Mouse (Mus musculus): Measurements from ENCODE around the gene Adamts8. TPM values are rescaled to one million over a fixed set of nuclear protein-coding genes. Genes with fewer than 3 reads are reported as not detected.

The Adamts8 gene
- total and polyA plus RNA-seq, 3 experiments: not detected

- no peak for DNase-seq (ENCODE audit: low read depth, low spot score)
- Histone ChIP-seq H3K9ac (ENCODE audit: control insufficient read depth, low read depth, low read length, poor library complexity, severe bottlenecking) (no peak overlapping the region), H3K9me3 (replicated peaks; ENCODE audit: insufficient read depth, low read length) (no peaks in the 10 kb centered on the region), H3K4me1 (ENCODE audit: control insufficient read depth in 1 of 2, insufficient read depth in 2 of 2, low read length in 2 of 2) (no peaks in the 10 kb centered on the region), H3K4me3 (ENCODE audit: control insufficient read depth in 1 of 2, insufficient read depth in 1 of 2, low read depth in 2 of 2, low read length in 2 of 2) (no peak overlapping the region), H3K27ac (ENCODE audit: control insufficient read depth, low read depth, low read length) (no peak overlapping the region), H3K36me3 (ENCODE audit: control insufficient read depth in 1 of 2, insufficient read depth in 2 of 2, low read length in 2 of 2) (no peaks in the 10 kb centered on the region), H3K27me3 (ENCODE audit: control insufficient read depth in 1 of 2, insufficient read depth in 2 of 2, low read length in 2 of 2) (no peaks in the 10 kb centered on the region), H3K79me2 (ENCODE audit: control insufficient read depth, insufficient read depth, low read length, poor library complexity) (no peaks in the 10 kb centered on the region)
- TF ChIP-seq ELF1 (IDR thresholded peaks at IDR 0.05; ENCODE audit: low read depth, low read length): no peak
- no peak for TF ChIP-seq CHD1 (IDR thresholded peaks at IDR 0.05; ENCODE audit: low read depth, low read length)
- no peak for TF ChIP-seq SIN3A (IDR thresholded peaks at IDR 0.05; ENCODE audit: low read length)
- no peak for TF ChIP-seq HCFC1 (IDR thresholded peaks at IDR 0.05; ENCODE audit: low read depth, low read length)
- TF ChIP-seq MAX (IDR thresholded peaks at IDR 0.05; ENCODE audit: low read length): no peak
- no peak for TF ChIP-seq RCOR1 (IDR thresholded peaks at IDR 0.05; ENCODE audit: low read depth, low read length)
- no peak for TF ChIP-seq ZNF384 (IDR thresholded peaks at IDR 0.05; ENCODE audit: low read depth, low read length)
- TF ChIP-seq KAT2A (conservative IDR thresholded peaks at IDR 0.05; ENCODE audit: low read depth, low read length): no peak
- no peak for TF ChIP-seq E2F4 (IDR thresholded peaks at IDR 0.05; ENCODE audit: borderline replicate concordance, low read depth, low read length)
- TF ChIP-seq MYB (IDR thresholded peaks at IDR 0.05; ENCODE audit: low read depth, low read length): no peak
- TF ChIP-seq ZMIZ1 (IDR thresholded peaks at IDR 0.05; ENCODE audit: low read depth, low read length): no peak
- no peak for TF ChIP-seq USF2 (IDR thresholded peaks at IDR 0.05; ENCODE audit: borderline replicate concordance in 1 of 2, insufficient read depth in 1 of 2, low read depth in 1 of 2, low read length in 2 of 2)
Observed at GRCm38 (mm10) chr9:30908973-30909372, 33.4 kb upstream of the Adamts8 start.

- Histone ChIP-seq H3K4me1 (ENCODE audit: control insufficient read depth in 1 of 2, insufficient read depth in 2 of 2, low read length in 2 of 2) (no peaks in the 10 kb centered on the region), H3K27ac (ENCODE audit: control insufficient read depth, low read depth, low read length) (no peak overlapping the region), H3K9me3 (replicated peaks; ENCODE audit: insufficient read depth, low read length) (no peaks in the 10 kb centered on the region), H3K9ac (ENCODE audit: control insufficient read depth, low read depth, low read length, poor library complexity, severe bottlenecking) (no peak overlapping the region), H3K4me3 (ENCODE audit: control insufficient read depth in 1 of 2, insufficient read depth in 1 of 2, low read depth in 2 of 2, low read length in 2 of 2) (no peak overlapping the region), H3K36me3 (ENCODE audit: control insufficient read depth in 1 of 2, insufficient read depth in 2 of 2, low read length in 2 of 2) (no peaks in the 10 kb centered on the region), H3K79me2 (ENCODE audit: control insufficient read depth, insufficient read depth, low read length, poor library complexity) (no peaks in the 10 kb centered on the region), H3K27me3 (ENCODE audit: control insufficient read depth in 1 of 2, insufficient read depth in 2 of 2, low read length in 2 of 2) (no peaks in the 10 kb centered on the region)
- no peak for DNase-seq (ENCODE audit: low read depth, low spot score)
- TF ChIP-seq SIN3A (IDR thresholded peaks at IDR 0.05; ENCODE audit: low read length) (no peak), MXI1 (IDR thresholded peaks at IDR 0.05; ENCODE audit: low read depth, low read length) (no peak), TAL1 (IDR thresholded peaks at IDR 0.05; ENCODE audit: low read length) (no peak), MAZ (IDR thresholded peaks at IDR 0.05; ENCODE audit: low read depth, low read length) (no peak), POLR2AphosphoS5 (IDR thresholded peaks at IDR 0.05; ENCODE audit: borderline replicate concordance, low read depth, low read length) (no peak), USF2 (IDR thresholded peaks at IDR 0.05; ENCODE audit: borderline replicate concordance in 1 of 2, insufficient read depth in 1 of 2, low read depth in 1 of 2, low read length in 2 of 2) (no peak), RCOR1 (IDR thresholded peaks at IDR 0.05; ENCODE audit: low read depth, low read length) (no peak), ZKSCAN1 (IDR thresholded peaks at IDR 0.05; ENCODE audit: low read depth, low read length) (no peak), CTCF (IDR thresholded peaks at IDR 0.05 in 2 of 3, conservative IDR thresholded peaks at IDR 0.05 in 1 of 3; ENCODE audit: control insufficient read depth in 1 of 3, insufficient read depth in 1 of 3, low read depth in 2 of 3, low read length in 3 of 3, poor library complexity in 1 of 3, severe bottlenecking in 1 of 3) (no peak), JUND (IDR thresholded peaks at IDR 0.05; ENCODE audit: low read depth, low read length) (no peak), EP300 (IDR thresholded peaks at IDR 0.05; ENCODE audit: low read depth in 1 of 2, low read length in 2 of 2) (no peak), ZMIZ1 (IDR thresholded peaks at IDR 0.05; ENCODE audit: low read depth, low read length) (no peak), ZNF384 (IDR thresholded peaks at IDR 0.05; ENCODE audit: low read depth, low read length) (no peak), POLR2AphosphoS2 (IDR thresholded peaks at IDR 0.05; ENCODE audit: low read length) (no peak), TCF12 (IDR thresholded peaks at IDR 0.05; ENCODE audit: low read depth, low read length) (no peak), ELF1 (IDR thresholded peaks at IDR 0.05; ENCODE audit: low read depth, low read length) (no peak), CHD2 (IDR thresholded peaks at IDR 0.05; ENCODE audit: low read length) (no peak), SMC3 (IDR thresholded peaks at IDR 0.05; ENCODE audit: low read depth, low read length) (no peak)
Observed at GRCm38 (mm10) chr9:30910491-30910890, 31.9 kb upstream of the Adamts8 start.
